Mouse (Mus musculus): Measurements from ENCODE around the gene Tmem243.

- TF ChIP-seq EP300 (IDR thresholded peaks at IDR 0.05; ENCODE audit: low read depth) (no peak), CTCF (IDR thresholded peaks at IDR 0.05; ENCODE audit: low read depth) (no peak)
These were observed 31.3 kb downstream of the Tmem243 start for GRCm38 (mm10) chr5:9131786-9132185.

All from liver, embryonic 14.5 days (tissue).